Comparison of ENCODE assay signal across 8 mouse cellular contexts in genomic region chr10:117681999-117682857, GRCm38 (mm10). TPM values are rescaled to one million over a fixed set of nuclear protein-coding genes. Genes with fewer than 3 reads are reported as not detected.
A peak's percentile ranks its signal among the peaks of the same experiment; 100 is the strongest.
DNase-seq lines count a peak whose midpoint lies in the region; ATAC-seq and TF ChIP-seq lines count a peak whose summit lies in the region.

No protein-coding gene starts in this region.

- peak; percentile 44; the same call in 1 of the 2 replicates for ATAC-seq in neutrophil, adult 5-6 weeks (ENCODE audit: extremely low read depth, insufficient number of reproducible peaks, low FRiP score, poor library complexity, severe bottlenecking)

- no peak overlapping the region for H3K4me3 ChIP-seq in spleen, adult 2 months (ENCODE audit: extremely low read depth, insufficient read depth, insufficient read length)
- no peak overlapping the region for H3K4me3 ChIP-seq in cerebellum, adult 2 months (replicated peaks; ENCODE audit: insufficient read depth, low read depth, low read length)

- peaks cover 16% of the 10 kb centered on the region for H3K36me3 ChIP-seq in spleen, adult 2 months (ENCODE audit: control insufficient read depth, insufficient read depth, low read length)

- no peak overlapping the region for H3K27ac ChIP-seq in spleen, adult 2 months (ENCODE audit: insufficient read depth, low read length)
- no peak overlapping the region for H3K27ac ChIP-seq in cerebellum, adult 2 months (ENCODE audit: insufficient read depth, low read length)

- DNase-seq in heart, adult 11 months = peak; percentile 90
- DNase-seq in heart, adult 8-10 months (ENCODE audit: low spot score) = no peak
- DNase-seq in spleen, adult 2 months (ENCODE audit: low read depth in 1 of 2, low spot score in 2 of 2) = peak in 1 of 2 experiments; percentile 22
- no peak for DNase-seq in spleen, postnatal 14 days (ENCODE audit: low spot score in 2 of 2)
- DNase-seq in cerebellum, adult 2 months = peak; percentile 21 to 33
- DNase-seq in kidney, postnatal 14 days = peak; percentile 57
- no peak for DNase-seq in c-Kit-positive CD71-positive TER-119-positive erythroid progenitor cells, embryonic 14.5 days (ENCODE audit: low spot score)

- WGBS in spleen, adult 2 months = 82% methylated on average over 14 of the region's 14 CpGs
- WGBS in cerebellum, adult 2 months = 66% methylated on average over 14 of the region's 14 CpGs

- H3K4me1 ChIP-seq in spleen, adult 2 months (ENCODE audit: control insufficient read depth, insufficient read depth, insufficient read length) = no peaks in the 10 kb centered on the region; the same call in 1 of the 2 replicates
- no peaks in the 10 kb centered on the region for H3K4me1 ChIP-seq in cerebellum, adult 2 months (ENCODE audit: control insufficient read depth, insufficient read depth, low read length)

- TF ChIP-seq POLR2A in spleen, adult 2 months (IDR thresholded peaks at IDR 0.05; ENCODE audit: low read depth, low read length) = no peak
- TF ChIP-seq POLR2A in cerebellum, adult 2 months (IDR thresholded peaks at IDR 0.05; ENCODE audit: borderline replicate concordance, insufficient read depth, low read length) = no peak

- peak; percentile 20; the same call in 1 of the 2 replicates for TF ChIP-seq CTCF in spleen, adult 2 months (IDR thresholded peaks at IDR 0.05; ENCODE audit: extremely low read depth, insufficient read depth, insufficient read length, insufficient replicate concordance)
- TF ChIP-seq CTCF in cerebellum, adult 2 months (IDR thresholded peaks at IDR 0.05; ENCODE audit: borderline replicate concordance, insufficient read depth, low read depth, low read length) = peak; percentile 52; the same call in 1 of the 2 replicates

- H3K27me3 ChIP-seq in spleen, adult 2 months (ENCODE audit: control insufficient read depth, insufficient read depth, low read length) = no peaks in the 10 kb centered on the region
- H3K27me3 ChIP-seq in cerebellum, adult 2 months (ENCODE audit: control insufficient read depth, insufficient read depth, low read length) = no peaks in the 10 kb centered on the region

RNA-seq across cellular contexts. Expression of gene Mdm2, which starts 28.3 kb away (rescaled TPM):
- total RNA-seq in heart, adult 8-10 months (2022) = 10 to 100 TPM; 47.6 to 55.1 (median 50.9) TPM
- 37.2 and 52.6 TPM in 2 replicates for polyA plus RNA-seq in spleen, adult 2 months (2012; rRNA removed)
- 60.7 and 67.6 TPM in 2 replicates for polyA plus RNA-seq in cerebellum, adult 2 months (2012; rRNA removed)
- 159 and 173 TPM in 2 replicates for total RNA-seq in neutrophil, adult 5-6 weeks (2017)

RNA-seq across cellular contexts. Expression of gene Cpm, which starts 52.9 kb away (rescaled TPM):
- total RNA-seq in heart, adult 8-10 months (2022) = 1 to 10 TPM; 2.8 to 3.8 (median 3.4) TPM
- polyA plus RNA-seq in spleen, adult 2 months (2012; rRNA removed) = 10.1 and 19.0 TPM in 2 replicates
- polyA plus RNA-seq in cerebellum, adult 2 months (2012; rRNA removed) = 9.5 and 13.6 TPM in 2 replicates
- 40.6 and 45.2 TPM in 2 replicates for total RNA-seq in neutrophil, adult 5-6 weeks (2017)

Comparison
In these comparisons a context has a peak if more than half of its experiments do, and no peak if none do; other contexts are left out.
1. DNase-seq: peak in heart, adult 11 months (single experiment), cerebellum, adult 2 months (2 of 2) and kidney, postnatal 14 days (single experiment); none in heart, adult 8-10 months (single experiment), spleen, postnatal 14 days (0 of 2) and c-Kit-positive CD71-positive TER-119-positive erythroid progenitor cells, embryonic 14.5 days (single experiment).